Mouse (Mus musculus): Measurements from ENCODE around the gene Cradd. TPM values are rescaled to one million over a fixed set of nuclear protein-coding genes. Genes with fewer than 3 reads are reported as not detected.

The Cradd gene
- total RNA-seq, 2 experiments from 2014 or later, result 3.8 to 10.7 TPM

DNA sequence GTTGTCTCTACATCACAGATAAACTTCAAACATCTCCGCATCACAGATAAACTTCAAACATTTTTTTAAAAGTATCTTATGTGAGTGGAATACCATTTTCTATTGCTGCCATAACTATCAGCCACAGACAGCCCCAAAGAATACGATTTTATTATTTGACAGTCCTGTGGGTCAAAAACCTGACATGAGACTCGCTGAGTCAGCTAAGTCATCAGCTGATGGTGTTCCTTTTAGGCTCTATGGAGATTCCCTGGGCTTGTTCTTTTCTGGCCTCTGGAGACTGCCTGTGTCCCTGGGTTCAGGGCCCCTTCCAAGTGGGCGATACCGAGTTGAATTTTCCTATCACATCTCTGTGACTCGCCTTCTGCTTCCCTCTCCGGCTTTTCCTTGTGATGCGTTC is 112.3 kb downstream of the Cradd start:
- no peak for ATAC-seq (replicated peaks; ENCODE audit: poor library complexity)

DNA sequence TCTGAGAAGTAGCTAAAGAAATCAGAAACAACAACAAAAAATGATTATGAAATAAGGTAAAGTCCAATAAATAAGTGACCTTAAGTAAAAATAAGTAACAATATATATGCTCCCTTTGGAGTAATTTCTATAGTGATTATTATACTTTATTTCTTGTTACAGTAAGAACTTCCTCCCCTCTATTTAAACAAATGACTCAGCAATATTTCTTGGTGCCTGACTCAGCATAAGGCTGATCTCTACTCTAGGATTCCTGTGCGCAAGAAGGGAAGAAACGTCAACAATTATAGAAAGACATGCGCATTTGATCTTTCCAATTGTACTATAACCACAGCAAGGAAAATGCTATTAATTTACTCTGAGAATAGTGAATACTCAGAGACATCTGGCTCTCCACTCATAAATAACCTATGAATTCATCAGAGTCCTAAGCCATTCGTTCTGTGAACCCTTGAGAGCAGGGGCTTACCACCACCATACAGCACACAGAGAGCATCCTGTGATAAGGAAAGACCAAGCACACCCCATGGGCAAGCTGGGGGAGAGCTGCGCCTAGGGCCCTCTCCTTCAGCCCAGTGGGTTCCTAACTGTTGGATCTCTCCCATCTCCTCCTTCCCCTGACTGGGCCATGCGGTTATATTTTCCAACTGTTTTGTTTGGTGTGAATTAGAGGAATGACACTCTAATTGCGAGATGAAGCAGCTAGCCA is 113.1 kb downstream of the Cradd start:
- peak; percentile 37; the same call in 1 of the 2 replicates for ATAC-seq (replicated peaks; ENCODE audit: poor library complexity)

DNA sequence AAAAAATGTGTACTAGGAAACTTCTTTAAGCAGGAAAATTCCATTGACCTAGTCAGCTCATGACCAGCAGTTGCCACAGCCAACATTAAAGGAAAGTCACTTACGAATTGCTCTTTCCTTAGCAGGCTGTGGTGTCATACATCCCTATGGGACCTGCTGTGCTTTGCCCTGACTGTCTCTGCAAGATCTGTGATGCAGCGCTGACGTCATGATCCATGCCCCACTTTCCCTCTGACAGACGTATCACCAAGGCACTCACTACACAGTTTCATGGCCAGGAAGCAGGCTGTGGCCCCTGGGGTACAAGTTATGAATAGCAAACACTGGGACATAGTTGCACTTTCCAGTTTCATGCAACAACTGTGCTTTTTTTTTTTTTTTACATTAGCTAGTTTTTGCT is 113.8 kb downstream of the Cradd start:
- ATAC-seq (replicated peaks; ENCODE audit: poor library complexity), result no peak

DNA sequence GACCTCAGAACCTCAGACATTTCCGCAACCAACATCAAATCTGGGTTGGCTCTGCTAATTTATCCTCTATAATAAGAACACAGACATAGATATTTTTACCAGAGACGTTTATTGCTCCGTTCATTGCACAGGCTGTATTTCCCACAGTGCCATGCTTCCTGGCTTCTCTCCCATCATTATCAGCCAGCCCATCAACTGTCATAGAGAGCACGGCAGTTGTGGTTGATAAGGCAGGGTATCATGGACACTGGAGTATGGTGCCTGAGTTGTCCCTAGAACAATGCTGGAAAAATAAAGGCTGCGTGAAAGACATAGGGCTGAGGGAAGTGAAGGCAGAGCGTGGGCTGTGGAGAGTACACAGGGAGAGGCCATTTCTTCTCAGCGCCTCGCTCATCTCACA is 116.5 kb downstream of the Cradd start:
- ATAC-seq (replicated peaks; ENCODE audit: poor library complexity), result peak; percentile 17

DNA sequence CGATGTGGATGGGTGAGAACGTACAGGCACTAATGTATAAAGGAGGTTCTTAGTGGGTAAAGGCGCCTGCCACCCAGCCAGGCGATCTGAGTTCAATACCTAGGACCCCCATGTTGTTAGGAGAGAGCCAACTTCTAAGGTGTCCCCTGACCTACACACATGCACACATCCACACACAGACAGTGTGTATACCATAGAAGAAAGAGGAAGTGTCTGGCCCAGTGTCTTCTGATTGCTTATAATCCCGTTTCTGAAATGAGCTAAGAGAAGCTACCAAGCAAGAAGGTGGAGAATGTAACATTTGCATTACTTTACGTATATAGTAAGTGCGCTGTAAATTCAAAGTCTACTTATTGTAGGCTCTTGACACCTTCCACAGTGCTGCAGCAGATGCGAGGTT is 122.4 kb downstream of the Cradd start:
- ATAC-seq (replicated peaks; ENCODE audit: poor library complexity), result peak; percentile 73

DNA sequence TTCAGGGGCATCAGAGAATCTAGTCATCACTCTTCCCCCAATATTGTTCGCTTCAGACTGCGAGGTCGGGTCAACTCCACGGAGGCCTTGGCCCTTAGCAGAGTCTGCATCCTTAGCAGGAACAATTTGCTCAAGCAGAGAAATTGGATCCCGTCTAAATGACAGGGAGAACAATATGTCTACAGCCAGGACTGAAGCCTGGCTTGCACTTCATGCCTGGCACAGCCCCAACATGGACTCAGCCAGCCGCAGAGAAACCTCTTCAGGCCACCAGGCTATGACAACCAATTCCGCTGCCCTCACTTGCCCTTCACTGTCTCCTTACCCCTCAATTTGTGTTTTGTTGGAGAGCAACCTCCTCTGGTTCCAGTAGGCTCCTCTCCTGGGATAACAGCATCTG is 123.6 kb downstream of the Cradd start:
- ATAC-seq (replicated peaks; ENCODE audit: poor library complexity), result no peak

DNA sequence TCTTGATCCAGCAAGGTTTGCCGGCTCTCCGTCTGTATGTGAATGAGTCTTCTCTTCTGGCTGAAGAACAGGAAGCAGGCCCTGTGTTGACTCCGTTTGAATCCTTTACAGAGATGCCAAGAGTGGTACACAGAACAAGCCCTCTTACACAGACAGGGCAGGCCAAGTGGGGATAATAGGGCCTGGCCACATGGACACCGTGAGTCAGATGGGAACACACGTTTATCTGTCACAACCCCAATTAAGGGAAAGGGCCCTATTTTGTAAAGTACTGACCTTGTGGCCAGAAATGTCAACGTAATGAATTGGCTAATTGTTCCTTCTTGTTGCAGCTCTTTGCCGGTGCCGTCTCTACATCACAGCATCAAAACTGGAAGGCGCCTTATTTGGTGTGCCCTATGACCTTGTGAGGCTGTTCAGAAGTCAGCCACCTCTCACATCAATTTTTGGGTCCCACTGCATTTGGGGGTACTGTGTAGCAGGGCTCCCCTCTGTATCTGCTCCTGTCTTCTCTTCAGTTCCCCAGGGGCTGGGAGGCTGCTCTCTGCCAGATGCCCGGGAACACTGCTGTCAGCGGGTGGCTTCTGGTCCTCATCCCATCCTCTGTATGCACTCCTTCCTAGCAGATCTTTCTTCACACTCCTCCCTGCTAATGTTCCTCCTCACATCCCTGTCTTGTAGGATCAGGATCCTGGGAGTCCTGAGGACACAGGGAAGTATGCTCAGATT is 124.2 kb downstream of the Cradd start:
- ATAC-seq (replicated peaks; ENCODE audit: poor library complexity), result no peak

DNA sequence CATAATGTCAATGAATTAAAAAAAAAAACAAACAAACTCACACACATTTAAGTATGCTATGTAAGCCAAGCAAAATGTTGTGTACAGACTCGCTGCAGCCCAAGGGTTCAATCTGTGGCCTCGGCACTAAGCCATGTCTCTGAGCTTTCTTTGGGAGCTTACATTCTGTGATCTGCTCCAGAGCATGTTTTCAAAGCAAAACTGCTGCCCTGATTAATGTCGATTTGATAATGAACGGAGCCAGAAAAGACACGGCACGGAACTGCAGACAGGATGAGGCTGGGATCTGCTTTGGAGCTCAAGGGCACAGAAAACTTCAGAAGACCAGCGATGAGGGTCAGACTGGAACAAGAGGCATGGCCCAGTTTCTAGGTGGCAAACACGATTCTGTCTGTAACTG is 126.6 kb downstream of the Cradd start:
- no peak for ATAC-seq (replicated peaks; ENCODE audit: poor library complexity)

DNA sequence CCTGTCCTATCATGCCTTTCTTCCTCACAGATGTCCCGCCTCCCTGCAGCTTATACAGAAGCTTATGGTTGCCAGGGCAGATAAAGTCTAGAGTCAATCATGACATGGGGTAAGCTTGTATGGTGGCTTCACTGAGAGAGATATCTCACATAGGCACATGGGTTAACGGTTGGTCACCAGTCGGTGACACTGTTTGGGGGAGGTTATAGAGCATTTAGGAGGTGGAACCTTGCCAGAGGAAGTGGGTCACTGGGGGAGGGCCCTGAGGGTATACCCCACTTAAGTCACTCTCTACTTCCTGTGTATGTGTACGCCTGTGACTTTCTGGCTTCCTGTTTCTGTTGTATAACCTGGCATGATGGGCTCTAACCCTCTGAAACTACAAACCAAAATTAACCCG is 128.2 kb downstream of the Cradd start:
- ATAC-seq (replicated peaks; ENCODE audit: poor library complexity), result peak; percentile 80

DNA sequence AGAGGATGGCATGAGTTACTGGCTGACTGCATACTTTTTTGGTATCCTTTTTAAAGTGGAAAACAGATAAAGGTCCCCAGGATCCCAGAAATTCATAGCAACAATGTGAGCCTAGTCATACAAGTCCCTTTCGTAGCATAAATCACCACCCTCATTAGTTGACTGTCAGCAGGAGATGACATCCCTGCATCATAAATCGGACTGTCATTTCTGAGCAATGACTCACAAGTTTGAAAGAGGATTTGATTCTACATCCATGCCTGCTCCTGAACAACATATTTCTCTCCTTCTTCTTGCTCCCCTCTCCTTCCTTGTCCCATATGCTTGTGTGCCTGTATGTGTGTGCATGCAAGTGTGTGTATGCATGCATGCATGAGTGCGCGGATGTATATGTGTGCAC is 129.2 kb downstream of the Cradd start:
- ATAC-seq (replicated peaks; ENCODE audit: poor library complexity), result no peak

DNA sequence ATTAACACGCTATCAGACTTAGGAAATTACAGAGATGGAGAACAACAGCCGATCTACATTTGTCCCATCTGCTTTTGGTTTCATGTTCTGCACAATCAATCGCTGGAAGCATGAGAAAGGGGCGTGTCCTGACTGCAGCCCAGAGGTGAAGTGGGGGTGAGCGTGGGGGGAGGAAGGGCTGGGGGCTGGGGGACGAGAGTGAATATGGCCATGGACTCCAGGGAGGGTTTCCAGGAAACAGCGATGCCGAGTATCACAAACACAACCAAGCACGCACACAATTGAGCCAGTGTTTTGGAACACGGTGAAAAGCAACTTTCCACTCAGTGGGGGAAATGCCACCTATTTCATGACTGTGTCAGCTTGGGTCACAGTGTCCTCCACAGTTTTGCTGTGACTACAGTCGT is 130.1 kb downstream of the Cradd start:
- ATAC-seq (replicated peaks; ENCODE audit: poor library complexity), result no peak

DNA sequence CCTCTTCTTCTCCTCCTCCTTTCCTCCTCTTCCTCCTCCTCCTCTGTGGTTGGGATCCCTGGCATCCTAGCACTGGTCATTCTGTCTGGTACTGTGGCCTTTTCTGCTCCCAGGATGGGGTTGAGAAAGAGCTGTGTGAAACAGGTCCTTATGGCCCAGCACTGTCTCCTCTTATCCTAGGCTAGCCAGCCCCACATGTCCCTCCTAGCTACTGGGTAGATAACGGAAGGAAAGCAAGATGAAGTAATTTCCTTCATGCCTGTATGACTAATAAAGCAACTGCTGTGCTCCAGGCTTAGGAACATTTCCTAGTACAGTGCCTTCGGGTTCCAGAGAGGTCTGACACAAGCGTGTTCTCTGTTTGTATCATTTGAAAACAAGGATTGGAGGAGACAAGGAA is 132.1 kb downstream of the Cradd start:
- ATAC-seq (replicated peaks; ENCODE audit: poor library complexity), result peak; percentile 71

DNA sequence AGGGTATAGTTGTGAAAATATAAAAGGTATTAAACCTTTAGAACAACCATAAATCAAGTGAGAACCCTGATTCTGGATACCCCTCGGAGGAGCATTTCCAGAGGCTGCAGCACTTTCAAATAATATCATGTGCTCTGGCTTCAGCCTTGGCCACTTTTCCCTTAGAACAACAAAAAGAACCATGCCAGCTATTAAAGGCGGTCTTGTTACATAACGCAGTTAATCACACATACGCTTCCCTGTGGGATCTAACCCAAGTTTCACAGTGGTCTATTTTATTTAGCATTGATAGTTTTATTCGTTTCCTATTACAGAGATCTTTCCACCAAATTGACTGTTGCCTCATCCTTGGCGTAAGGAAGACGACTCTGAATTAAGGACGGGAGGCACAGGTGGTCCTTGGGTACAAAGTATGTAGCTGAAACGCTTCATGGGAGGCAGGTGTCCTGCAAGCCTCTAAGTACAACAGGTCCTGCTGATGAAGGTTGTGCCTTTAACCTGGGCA is 132.7 kb downstream of the Cradd start:
- ATAC-seq (replicated peaks; ENCODE audit: poor library complexity), result no peak

DNA sequence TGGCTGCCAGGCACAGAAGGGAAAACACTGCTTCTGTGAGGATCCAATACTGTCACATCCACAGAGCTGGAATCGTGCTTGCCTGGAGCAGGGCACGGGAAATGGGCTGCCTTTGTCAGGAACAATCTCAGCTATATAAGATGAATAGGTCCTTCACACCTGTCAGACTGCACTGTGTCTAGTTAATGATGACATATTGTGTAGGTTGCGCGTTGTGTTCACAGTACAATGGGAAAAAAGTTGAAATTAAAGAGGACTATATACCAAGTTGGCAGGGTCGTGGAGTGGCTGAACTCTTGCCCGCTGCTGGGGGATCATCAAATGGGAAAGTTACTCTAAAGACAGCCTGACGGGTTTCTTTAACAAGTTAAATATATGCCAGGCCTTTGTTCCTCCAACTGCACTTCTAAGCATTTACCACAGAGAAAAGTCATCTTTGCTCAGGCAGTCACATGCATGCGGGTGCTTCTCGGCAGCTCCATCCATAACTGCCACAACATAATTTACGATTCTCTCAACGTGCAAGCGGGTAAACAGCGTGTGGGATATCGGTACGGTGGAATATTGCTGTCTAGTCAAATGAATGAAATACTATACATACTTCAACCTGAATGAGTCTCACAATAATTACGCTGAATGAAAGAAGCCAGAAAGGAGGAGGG is 134.3 kb downstream of the Cradd start:
- no peak for ATAC-seq (replicated peaks; ENCODE audit: poor library complexity)

DNA sequence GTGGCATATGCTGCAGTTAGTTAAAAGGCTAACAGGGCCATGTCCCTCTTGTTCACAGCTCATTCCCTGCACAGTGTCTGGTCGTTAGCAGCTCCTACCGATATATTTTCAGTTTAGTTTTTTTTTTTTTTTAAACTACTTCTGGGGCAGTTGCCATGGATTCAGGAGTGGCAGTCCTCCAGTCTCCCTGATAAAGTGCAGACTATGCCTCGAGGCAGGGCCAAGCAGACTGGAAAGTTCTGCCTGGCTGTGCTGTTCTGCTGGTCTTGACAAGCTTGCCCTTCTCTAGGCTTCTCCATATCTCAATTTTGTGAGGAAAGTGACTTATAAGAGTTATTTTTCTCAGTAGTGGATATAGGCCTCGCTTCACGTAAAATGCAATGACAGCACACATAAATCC is 139.7 kb downstream of the Cradd start:
- no peak for ATAC-seq (replicated peaks; ENCODE audit: poor library complexity)

DNA sequence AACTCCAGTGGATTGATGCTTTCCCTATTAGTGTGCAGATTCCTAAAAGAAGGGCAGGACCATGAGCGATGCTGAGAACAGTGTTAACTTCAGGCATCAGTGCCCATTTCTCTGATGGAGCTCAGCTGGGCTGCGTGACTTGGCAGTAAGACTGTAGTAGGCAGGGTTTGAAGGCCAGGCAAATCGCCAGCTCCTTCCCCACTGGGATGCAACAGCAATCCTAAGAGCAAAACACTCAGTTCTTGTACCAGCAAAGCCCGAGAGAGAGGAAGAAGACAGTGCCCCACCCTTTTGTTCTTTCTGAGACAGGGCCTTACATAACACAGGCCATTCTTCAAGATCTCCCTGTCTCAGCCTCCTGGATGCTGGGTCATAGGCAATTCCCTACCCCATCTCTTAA is 140.9 kb downstream of the Cradd start:
- no peak for ATAC-seq (replicated peaks; ENCODE audit: poor library complexity)

DNA sequence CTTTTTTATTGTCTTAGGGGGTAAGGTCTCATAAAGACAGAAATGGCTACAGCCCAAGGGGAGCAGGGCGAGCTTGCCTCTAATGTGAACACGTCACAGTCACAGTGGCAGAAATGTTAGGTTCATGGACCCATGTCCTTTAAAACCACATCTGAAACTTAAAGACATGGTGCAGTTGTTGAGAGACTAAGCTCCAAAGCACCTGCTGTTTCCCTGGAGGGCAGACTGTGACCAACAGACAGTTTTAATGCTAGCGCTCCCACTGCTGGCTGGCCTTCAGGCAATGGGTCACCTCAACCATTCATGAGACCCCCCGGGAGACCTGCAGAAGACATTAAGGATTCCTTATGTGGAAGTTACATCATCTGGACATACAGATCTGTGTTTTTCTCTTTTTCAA is 141.5 kb downstream of the Cradd start:
- ATAC-seq (replicated peaks; ENCODE audit: poor library complexity), result no peak

DNA sequence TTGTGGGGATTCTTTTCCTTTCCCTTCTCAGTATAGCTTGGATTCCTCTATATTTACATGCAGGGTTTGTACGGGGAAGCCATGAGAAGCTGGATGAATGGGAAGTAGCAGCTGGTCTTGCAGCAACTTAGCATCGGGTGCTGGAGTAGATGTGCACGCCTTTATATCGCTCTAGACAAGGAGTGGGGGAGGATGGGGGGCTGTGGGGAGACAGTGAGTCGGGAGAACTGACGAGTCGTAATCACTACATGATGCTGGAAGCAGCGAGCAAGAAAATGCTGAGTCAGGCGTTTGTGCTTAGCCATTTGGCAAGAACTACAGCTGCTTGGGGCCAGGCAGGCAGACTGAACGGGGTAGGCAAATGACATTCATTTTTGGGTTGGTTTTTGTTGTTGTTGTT is 142.4 kb downstream of the Cradd start:
- ATAC-seq (replicated peaks; ENCODE audit: poor library complexity), result peak; percentile 20; the same call in 1 of the 2 replicates

DNA sequence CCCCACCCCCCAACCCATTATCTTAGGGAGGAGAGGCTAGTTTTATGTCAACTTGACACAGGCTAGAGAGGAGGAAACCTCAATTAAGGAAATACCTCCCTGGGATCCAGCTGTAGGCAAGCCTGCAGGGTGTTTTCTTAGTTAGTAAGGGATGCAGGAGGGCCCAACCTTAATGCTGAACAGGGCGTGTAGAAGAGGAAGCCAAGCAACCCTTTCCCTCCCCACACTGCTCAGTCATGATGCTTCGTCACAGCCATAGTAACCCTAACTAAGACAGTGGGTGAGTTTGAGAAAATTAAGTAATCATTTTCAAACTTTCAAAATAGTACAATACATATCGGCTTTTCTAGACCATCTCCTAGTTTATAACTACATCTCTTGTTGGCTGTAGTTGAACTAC is 143.0 kb downstream of the Cradd start:
- peak; percentile 51 for ATAC-seq (replicated peaks; ENCODE audit: poor library complexity)

DNA sequence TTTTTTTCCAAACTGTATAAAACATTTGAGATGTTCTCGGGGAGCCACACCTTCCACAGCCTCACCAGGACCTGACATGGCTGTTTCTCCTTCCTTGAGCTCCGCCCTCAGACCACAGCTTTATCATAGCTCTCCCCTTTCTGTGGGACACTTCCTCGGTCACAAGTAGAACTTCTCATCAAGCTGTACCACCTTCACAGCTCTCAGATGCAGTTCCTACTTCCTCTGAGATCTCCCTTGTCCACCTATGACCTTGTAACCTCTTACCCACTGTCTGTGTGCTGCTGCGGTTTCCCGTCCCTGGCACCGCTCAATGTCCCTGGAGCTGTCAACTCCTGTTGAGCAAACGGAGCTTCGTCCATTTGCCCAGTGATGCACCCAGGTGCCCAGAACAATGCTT is 143.8 kb downstream of the Cradd start:
- ATAC-seq (replicated peaks; ENCODE audit: poor library complexity), result peak; percentile 78

DNA sequence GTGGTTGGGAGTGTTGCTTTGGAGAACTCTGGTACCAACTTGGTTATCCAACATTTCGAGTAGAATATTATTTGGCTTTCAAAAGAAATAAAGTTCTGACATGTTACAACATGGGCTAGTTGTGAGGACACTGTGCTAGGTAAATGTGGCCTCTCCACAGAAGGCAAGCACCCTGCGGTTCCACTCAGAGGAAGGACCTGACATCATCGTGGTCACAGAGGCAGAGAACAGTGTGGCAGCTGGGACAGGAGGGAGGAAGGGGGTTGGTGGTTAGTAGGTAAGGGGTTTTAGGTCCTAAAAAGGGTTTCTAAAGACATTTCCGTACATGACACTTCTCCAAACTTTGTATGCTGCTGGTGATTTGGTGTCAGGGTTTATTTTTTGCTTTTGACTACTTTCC is 145.1 kb downstream of the Cradd start:
- ATAC-seq (replicated peaks; ENCODE audit: poor library complexity), result peak; percentile 75
